Mouse (Mus musculus) liver, postnatal 0 days (tissue): Measurements from ENCODE around the gene Taok1. TPM values are rescaled to one million over a fixed set of nuclear protein-coding genes. Genes with fewer than 3 reads are reported as not detected.

Experiments used
- ATAC-seq: fragments of 200-750 bp; cut with Nextera tagmentation; 2 replicates; pipeline ENCODE4 v1.8.0; 2017; ENCODE audit warnings: mild to moderate bottlenecking, moderate library complexity
- DNase-seq: peaks from one replicate; pipeline ENCODE4 v3.0.0-alpha.2; 2016
- H3K27ac ChIP-seq: fragments of 300-500 bp; sonication (generic); 2 replicates; pipeline ENCODE4 v1.5.1; 2014; ENCODE audit warnings: antibody characterized with exemption, moderate library complexity, mild to moderate bottlenecking, low read depth
- H3K27me3 ChIP-seq: fragments of 300-500 bp; sonication (generic); 2 replicates; pipeline ENCODE4 v1.6.1; 2014; ENCODE audit warnings: low read length, control low read depth, mixed read lengths; ENCODE audit not compliant: insufficient read depth
- H3K36me3 ChIP-seq: fragments of 300-500 bp; sonication (generic); replicated peaks from 2 replicates; pipeline ENCODE4 v1.6.1; 2014; ENCODE audit warnings: mild to moderate bottlenecking, control low read depth, low read length, moderate library complexity, mixed read lengths; ENCODE audit not compliant: insufficient read depth
- H3K4me1 ChIP-seq: fragments of 300-500 bp; sonication (generic); 2 replicates; pipeline ENCODE4 v1.6.1; 2014; ENCODE audit warnings: antibody characterized with exemption, mild to moderate bottlenecking, control low read depth; ENCODE audit not compliant: insufficient read depth
- H3K4me2 ChIP-seq: fragments of 300-500 bp; sonication (generic); 2 replicates; pipeline ENCODE4 v1.6.1; 2014; ENCODE audit warnings: low read depth, mild to moderate bottlenecking, low read length, moderate library complexity, mixed read lengths
- H3K4me3 ChIP-seq: fragments of 300-500 bp; sonication (generic); 2 replicates; pipeline ENCODE4 v1.5.1; 2014; ENCODE audit warnings: low read depth, low read length
- H3K9ac ChIP-seq: fragments of 300-500 bp; sonication (generic); replicated peaks from 2 replicates; pipeline ENCODE4 v1.6.1; 2014; ENCODE audit warnings: mild to moderate bottlenecking, moderate library complexity
- H3K9me3 ChIP-seq: fragments of 300-500 bp; sonication (generic); 2 replicates; pipeline ENCODE4 v1.6.1; 2016; ENCODE audit warnings: mild to moderate bottlenecking, control low read depth, low read length, mixed read lengths
- CTCF ChIP-seq: sonication (generic); IDR thresholded peaks from 2 replicates; pipeline ENCODE4 v1.5.1; 2016; ENCODE audit warnings: antibody characterized with exemption, low read depth
- EP300 ChIP-seq: IDR thresholded peaks from 2 replicates; pipeline ENCODE4 v1.6.1; 2016; ENCODE audit warnings: antibody characterized with exemption, low read depth, mild to moderate bottlenecking
- WGBS: fragments of 180-500 bp; shearing (Covaris S2); extraction: QIAGEN DNeasy Blood & Tissue Kit; methylation state at CpG from one replicate; pipeline ENCODE4 v1.1.7; 2014; ENCODE audit not compliant: insufficient replicate concordance; 5-methylcytosine and 5-hydroxymethylcytosine counted together
- polyA plus RNA-seq: library from polyadenylated mRNA; unstranded; fragments of >200 nt; fragmentation: Nextera tagmentation; extraction: Ambion mirVana; gene quantifications from 2 replicates; pipeline ENCODE4 v1.2.1, GENCODE M21; 2015

The Taok1 gene
- polyA plus RNA-seq, 1 experiment from 2014 or later, result 5.0 TPM

GRCm38 (mm10) chr11:77513811-77514170, 93.8 kb downstream of the Taok1 start:
- DNase-seq (no peak), ATAC-seq (no peak)
- Histone ChIP-seq H3K4me1 (peaks cover 52% of the 10 kb centered on the region), H3K4me3 (peak overlapping the region; percentile 60), H3K27me3 (peaks cover 18% of the 10 kb centered on the region), H3K27ac (peak overlapping the region; percentile 94), H3K9ac (peak overlapping the region; percentile 68), H3K9me3 (no peaks in the 10 kb centered on the region), H3K4me2 (peak overlapping the region; percentile 82), H3K36me3 (no peaks in the 10 kb centered on the region)
- WGBS, result 8% methylated on average over 10 of the region's 10 CpGs
- TF ChIP-seq CTCF, result no peak
- no peak for TF ChIP-seq EP300

- Histone ChIP-seq H3K9ac (peak overlapping the region; percentile 68), H3K4me2 (peak overlapping the region; percentile 82), H3K4me3 (peak overlapping the region; percentile 60), H3K4me1 (peaks cover 50% of the 10 kb centered on the region), H3K27me3 (peaks cover 18% of the 10 kb centered on the region), H3K9me3 (no peaks in the 10 kb centered on the region), H3K27ac (peak overlapping the region; percentile 94), H3K36me3 (no peaks in the 10 kb centered on the region)
- under 1% methylated on average over 61 of the region's 84 CpGs for WGBS
- TF ChIP-seq CTCF (no peak), EP300 (no peak)
- DNase-seq, result peak; percentile 94
- ATAC-seq, result peak; percentile 72
These were observed 94.5 kb downstream of the Taok1 start for GRCm38 (mm10) chr11:77512891-77513810.

- H3K4me3 ChIP-seq, result no peak overlapping the region
- H3K4me2 ChIP-seq, result no peak overlapping the region
- H3K4me1 ChIP-seq, result peaks cover 35% of the 10 kb centered on the region
- no peak overlapping the region for H3K27ac ChIP-seq
- 84% methylated on average over 5 of the region's 5 CpGs for WGBS
- H3K36me3 ChIP-seq, result peaks cover 8% of the 10 kb centered on the region; the same call in 1 of the 2 replicates
- no peak for DNase-seq
- TF ChIP-seq EP300 (no peak), CTCF (no peak)
- no peak overlapping the region for H3K9ac ChIP-seq
- no peaks in the 10 kb centered on the region for H3K9me3 ChIP-seq
- H3K27me3 ChIP-seq, result peaks cover 11% of the 10 kb centered on the region
- ATAC-seq, result no peak
These were observed 96.3 kb downstream of the Taok1 start for GRCm38 (mm10) chr11:77511336-77511735.

GRCm38 (mm10) chr11:77508068-77509021, 99.3 kb downstream of the Taok1 start:
- WGBS, result 20% methylated on average over 49 of the region's 49 CpGs
- TF ChIP-seq EP300, result no peak
- TF ChIP-seq CTCF, result peak; percentile 95
- Histone ChIP-seq H3K9ac (peak overlapping the region; percentile 28; the same call in 1 of the 2 replicates), H3K36me3 (peaks cover 30% of the 10 kb centered on the region), H3K4me1 (peaks cover 13% of the 10 kb centered on the region), H3K27ac (no peak overlapping the region), H3K4me2 (peak overlapping the region; percentile 72), H3K4me3 (peak overlapping the region; percentile 24), H3K9me3 (no peaks in the 10 kb centered on the region), H3K27me3 (no peaks in the 10 kb centered on the region)
- peak; percentile 73 for ATAC-seq
- peak; percentile 89 for DNase-seq

- no peak overlapping the region for H3K4me2 ChIP-seq
- H3K4me3 ChIP-seq, result no peak overlapping the region
- TF ChIP-seq CTCF (no peak), EP300 (no peak)
- WGBS, result 67% methylated on average over 4 of the region's 4 CpGs
- H3K27ac ChIP-seq, result no peak overlapping the region
- no peak for ATAC-seq
- H3K9me3 ChIP-seq, result no peaks in the 10 kb centered on the region
- no peak for DNase-seq
- peaks cover 37% of the 10 kb centered on the region for H3K36me3 ChIP-seq
- H3K9ac ChIP-seq, result no peak overlapping the region
- no peaks in the 10 kb centered on the region for H3K27me3 ChIP-seq
- peaks cover 9% of the 10 kb centered on the region for H3K4me1 ChIP-seq
These were observed 100.2 kb downstream of the Taok1 start for GRCm38 (mm10) chr11:77507426-77507825.

- WGBS, result 75% methylated on average over 6 of the region's 6 CpGs
- H3K36me3 ChIP-seq, result peaks cover 40% of the 10 kb centered on the region
- no peak overlapping the region for H3K4me2 ChIP-seq
- no peak overlapping the region for H3K4me3 ChIP-seq
- H3K27ac ChIP-seq, result no peak overlapping the region
- ATAC-seq, result no peak
- no peak overlapping the region for H3K9ac ChIP-seq
- no peaks in the 10 kb centered on the region for H3K27me3 ChIP-seq
- DNase-seq, result no peak
- TF ChIP-seq EP300, result no peak
- no peak for TF ChIP-seq CTCF
- peaks cover 5% of the 10 kb centered on the region for H3K4me1 ChIP-seq
- no peaks in the 10 kb centered on the region for H3K9me3 ChIP-seq
These were observed 100.7 kb downstream of the Taok1 start for GRCm38 (mm10) chr11:77506941-77507340.
